Mouse (Mus musculus) embryonic fibroblast, embryonic 13.5 days (primary cell): ENCODE measurements around the gene A630001G21Rik.

Experiments used
- CTCF ChIP-seq: IDR thresholded peaks from 2 replicates; pipeline ENCODE4 v1.5.1; 2011; ENCODE audit warnings: mild to moderate bottlenecking, control low read depth, low read length, moderate library complexity, borderline replicate concordance; ENCODE audit not compliant: insufficient read depth
- POLR2A ChIP-seq: IDR thresholded peaks from 2 replicates; pipeline ENCODE4 v1.6.1; 2011; ENCODE audit warnings: low read depth, mild to moderate bottlenecking, control low read depth, low read length, moderate library complexity

- TF ChIP-seq CTCF (no peak), POLR2A (no peak)
Observed at GRCm38 (mm10) chr1:85758969-85759293, 19.5 kb downstream of the A630001G21Rik start.
